Mouse (Mus musculus): ENCODE results near the gene Nkx2-4. TPM values are rescaled to one million over a fixed set of nuclear protein-coding genes. Genes with fewer than 3 reads are reported as not detected.
A peak's percentile ranks its signal among the peaks of the same experiment; 100 is the strongest.

Nkx2-4 gene
- polyA plus RNA-seq (2015; fragmentation: Nextera tagmentation; extraction: Ambion mirVana), result not detected in 2 replicates

DNA sequence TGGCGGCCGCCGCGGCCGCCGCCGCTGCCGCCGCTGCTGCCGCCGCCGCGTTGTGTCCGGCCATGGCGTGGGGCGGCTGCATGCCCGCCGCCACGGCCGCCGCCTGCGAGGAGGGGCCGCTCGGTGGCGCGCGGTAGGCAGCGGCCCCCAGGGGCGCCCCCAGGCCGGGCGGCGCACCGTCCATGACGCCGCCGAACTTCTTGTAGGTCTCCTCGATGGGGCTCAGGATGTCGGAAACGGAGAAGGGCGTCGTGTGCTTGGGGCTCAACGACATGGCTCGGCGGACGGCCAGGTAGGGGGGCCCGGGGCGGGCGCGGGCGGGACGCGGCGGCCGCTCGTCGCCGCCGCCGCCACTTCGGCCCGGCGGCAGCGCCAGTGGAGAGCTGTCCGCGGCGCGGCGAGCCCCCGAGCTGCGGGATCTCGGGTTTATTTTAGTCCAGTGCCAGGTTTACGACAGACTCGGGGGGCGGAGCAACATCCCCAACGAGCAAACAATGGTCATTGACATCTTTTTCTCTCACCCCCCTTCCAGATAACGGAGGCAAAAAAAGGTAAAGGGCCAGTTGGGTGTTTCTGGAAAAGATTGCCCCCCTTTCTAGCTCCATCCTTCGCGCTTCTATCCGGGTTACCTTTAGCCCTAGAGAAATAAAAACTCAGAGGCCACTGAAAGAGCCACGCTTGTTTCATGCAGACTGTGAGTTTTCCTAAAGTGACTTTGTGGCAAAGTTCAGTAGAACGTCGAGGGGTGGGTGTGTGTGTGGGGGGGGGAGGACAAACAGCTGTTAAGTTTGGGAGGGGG is at the start of gene Nkx2-4:
Gene Nkx2-4 (minus strand): TSS at position 374 of the 799 bp plus-strand sequence.
- peak within 1 kb of the TSS; percentile 55 for H3K4me2 ChIP-seq (ENCODE audit: low read depth, low read length)
- peaks cover 4% of the 10 kb centered on the region; the same call in 1 of the 2 replicates for H3K4me1 ChIP-seq (ENCODE audit: control insufficient read depth, low read depth, low read length)
- H3K27me3 ChIP-seq (ENCODE audit: control insufficient read depth, insufficient read depth, low read depth, low read length), result peaks cover 54% of the 10 kb centered on the region
- no peak for ATAC-seq (ENCODE audit: low read depth)
- H3K36me3 ChIP-seq (ENCODE audit: control insufficient read depth, insufficient read depth), result no peaks in the 10 kb centered on the region
- no peak within 1 kb of the TSS for H3K27ac ChIP-seq (ENCODE audit: low read length)
- H3K4me3 ChIP-seq (ENCODE audit: low read depth, low read length), result peak within 1 kb of the TSS; percentile 50
- WGBS (ENCODE audit: insufficient replicate concordance), result 2% methylated on average over 57 of the region's 82 CpGs
- H3K9ac ChIP-seq (ENCODE audit: low read depth, low read length), result no peak within 1 kb of the TSS
- H3K9me3 ChIP-seq (replicated peaks; ENCODE audit: control insufficient read depth, low read length), result no peaks in the 10 kb centered on the region

DNA sequence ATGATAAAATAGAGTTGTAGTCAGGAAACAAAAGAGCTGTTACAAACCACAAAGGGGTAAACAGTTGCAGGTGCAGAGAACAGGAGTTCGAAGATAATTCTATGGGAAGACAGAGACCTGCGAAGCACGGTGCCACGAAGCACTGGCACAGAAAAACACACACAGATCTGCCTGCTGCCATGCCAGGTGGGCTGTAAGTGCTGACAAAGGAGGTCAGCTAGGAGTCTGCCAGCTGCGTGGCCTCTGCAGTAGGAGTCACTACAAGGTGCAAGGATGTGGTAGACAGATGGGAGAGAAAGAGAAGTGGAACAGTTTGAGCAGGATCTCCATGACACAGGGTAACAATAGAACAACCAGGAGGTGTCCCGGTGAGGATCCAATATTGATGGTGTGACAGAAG is 42.1 kb upstream of the Nkx2-4 start:
- Histone ChIP-seq H3K27ac (ENCODE audit: low read length) (no peak overlapping the region), H3K27me3 (ENCODE audit: control insufficient read depth, insufficient read depth, low read depth, low read length) (no peaks in the 10 kb centered on the region), H3K4me1 (ENCODE audit: control insufficient read depth, low read depth, low read length) (no peaks in the 10 kb centered on the region), H3K4me2 (ENCODE audit: low read depth, low read length) (no peak overlapping the region), H3K4me3 (ENCODE audit: low read depth, low read length) (no peak overlapping the region), H3K36me3 (ENCODE audit: control insufficient read depth, insufficient read depth) (no peaks in the 10 kb centered on the region), H3K9ac (ENCODE audit: low read depth, low read length) (no peak overlapping the region), H3K9me3 (replicated peaks; ENCODE audit: control insufficient read depth, low read length) (no peaks in the 10 kb centered on the region)
- no peak for ATAC-seq (ENCODE audit: low read depth)
- WGBS (ENCODE audit: insufficient replicate concordance), result 59% methylated on average over 6 of the region's 6 CpGs

DNA sequence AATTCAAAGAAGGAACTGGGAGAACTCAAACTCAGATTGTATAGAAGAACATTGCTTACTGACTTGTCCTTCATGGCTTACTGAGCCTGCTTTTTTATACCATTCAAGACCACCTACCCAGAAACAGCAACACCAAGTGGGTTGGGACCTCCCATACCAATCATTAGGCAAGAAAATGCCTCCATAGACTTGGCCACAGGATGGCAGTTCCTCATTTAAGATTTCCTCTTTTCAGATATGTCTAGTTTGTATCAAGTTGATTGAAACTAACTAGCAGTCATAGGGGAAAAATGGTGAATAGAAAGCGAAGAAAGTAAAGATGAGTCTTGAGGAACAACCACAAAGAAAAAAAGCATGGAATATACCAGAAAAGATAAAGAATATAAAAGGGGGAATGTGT is 34.5 kb upstream of the Nkx2-4 start:
- Histone ChIP-seq H3K4me3 (ENCODE audit: low read depth, low read length) (no peak overlapping the region), H3K4me1 (ENCODE audit: control insufficient read depth, low read depth, low read length) (no peaks in the 10 kb centered on the region), H3K9me3 (replicated peaks; ENCODE audit: control insufficient read depth, low read length) (no peaks in the 10 kb centered on the region), H3K4me2 (ENCODE audit: low read depth, low read length) (no peak overlapping the region), H3K27ac (ENCODE audit: low read length) (no peak overlapping the region), H3K36me3 (ENCODE audit: control insufficient read depth, insufficient read depth) (no peaks in the 10 kb centered on the region), H3K27me3 (ENCODE audit: control insufficient read depth, insufficient read depth, low read depth, low read length) (no peaks in the 10 kb centered on the region), H3K9ac (ENCODE audit: low read depth, low read length) (no peak overlapping the region)
- ATAC-seq (ENCODE audit: low read depth), result no peak
- WGBS (ENCODE audit: insufficient replicate concordance), result 45% methylated on average over 1 of the region's 1 CpGs

DNA sequence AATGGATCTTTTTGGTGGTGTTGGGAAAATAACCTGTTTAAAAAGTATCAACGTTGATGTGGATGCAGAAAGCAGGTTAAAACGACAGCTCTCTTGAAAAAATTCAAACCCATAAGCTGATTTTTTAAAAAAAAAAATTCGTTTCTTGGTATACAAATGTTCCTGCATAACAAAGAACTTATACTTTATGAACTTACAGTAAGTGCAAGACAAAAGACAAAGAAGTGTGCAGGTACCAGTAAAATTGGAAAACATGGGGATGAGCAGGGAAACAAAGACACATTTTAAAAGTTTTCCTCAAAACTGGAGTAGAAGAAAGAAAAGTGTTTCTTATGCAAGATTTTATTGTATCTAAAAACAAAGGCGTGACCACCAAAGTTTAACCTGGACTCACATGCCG is 1.2 kb upstream of the Nkx2-4 start:
- no peak overlapping the region for H3K9ac ChIP-seq (ENCODE audit: low read depth, low read length)
- no peak overlapping the region for H3K27ac ChIP-seq (ENCODE audit: low read length)
- peaks cover 4% of the 10 kb centered on the region; the same call in 1 of the 2 replicates for H3K4me1 ChIP-seq (ENCODE audit: control insufficient read depth, low read depth, low read length)
- peaks cover 51% of the 10 kb centered on the region for H3K27me3 ChIP-seq (ENCODE audit: control insufficient read depth, insufficient read depth, low read depth, low read length)
- no peak overlapping the region for H3K4me2 ChIP-seq (ENCODE audit: low read depth, low read length)
- no peaks in the 10 kb centered on the region for H3K36me3 ChIP-seq (ENCODE audit: control insufficient read depth, insufficient read depth)
- no peak for ATAC-seq (ENCODE audit: low read depth)
- H3K9me3 ChIP-seq (replicated peaks; ENCODE audit: control insufficient read depth, low read length), result no peaks in the 10 kb centered on the region
- H3K4me3 ChIP-seq (ENCODE audit: low read depth, low read length), result no peak overlapping the region
- 15% methylated on average over 5 of the region's 5 CpGs for WGBS (ENCODE audit: insufficient replicate concordance)

DNA sequence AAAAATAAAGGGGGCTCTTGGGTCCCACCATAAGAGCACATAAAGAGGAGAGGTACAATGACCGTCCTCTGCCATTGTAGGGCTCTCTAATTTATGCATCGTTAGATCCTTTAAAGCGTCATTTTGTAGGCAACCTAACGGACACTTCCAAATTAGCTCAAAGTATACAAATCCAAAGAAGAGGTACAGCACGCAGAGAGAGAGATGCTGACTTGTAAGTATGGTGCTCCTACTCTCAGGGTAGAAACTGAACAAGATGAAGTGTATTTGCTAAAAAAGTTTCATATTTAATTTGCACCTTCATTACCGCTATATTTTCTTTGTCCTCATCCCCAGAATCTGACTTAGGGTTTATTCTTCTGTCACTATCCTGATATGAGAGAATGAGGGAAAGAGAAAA is 692 bp upstream of the Nkx2-4 start:
- no peak for ATAC-seq (ENCODE audit: low read depth)
- H3K36me3 ChIP-seq (ENCODE audit: control insufficient read depth, insufficient read depth), result no peaks in the 10 kb centered on the region
- H3K27ac ChIP-seq (ENCODE audit: low read length), result no peak overlapping the region
- H3K9me3 ChIP-seq (replicated peaks; ENCODE audit: control insufficient read depth, low read length), result no peaks in the 10 kb centered on the region
- 8% methylated on average over 6 of the region's 6 CpGs for WGBS (ENCODE audit: insufficient replicate concordance)
- no peak overlapping the region for H3K9ac ChIP-seq (ENCODE audit: low read depth, low read length)
- peaks cover 4% of the 10 kb centered on the region; the same call in 1 of the 2 replicates for H3K4me1 ChIP-seq (ENCODE audit: control insufficient read depth, low read depth, low read length)
- peaks cover 54% of the 10 kb centered on the region for H3K27me3 ChIP-seq (ENCODE audit: control insufficient read depth, insufficient read depth, low read depth, low read length)
- no peak overlapping the region for H3K4me3 ChIP-seq (ENCODE audit: low read depth, low read length)
- no peak overlapping the region for H3K4me2 ChIP-seq (ENCODE audit: low read depth, low read length)

DNA sequence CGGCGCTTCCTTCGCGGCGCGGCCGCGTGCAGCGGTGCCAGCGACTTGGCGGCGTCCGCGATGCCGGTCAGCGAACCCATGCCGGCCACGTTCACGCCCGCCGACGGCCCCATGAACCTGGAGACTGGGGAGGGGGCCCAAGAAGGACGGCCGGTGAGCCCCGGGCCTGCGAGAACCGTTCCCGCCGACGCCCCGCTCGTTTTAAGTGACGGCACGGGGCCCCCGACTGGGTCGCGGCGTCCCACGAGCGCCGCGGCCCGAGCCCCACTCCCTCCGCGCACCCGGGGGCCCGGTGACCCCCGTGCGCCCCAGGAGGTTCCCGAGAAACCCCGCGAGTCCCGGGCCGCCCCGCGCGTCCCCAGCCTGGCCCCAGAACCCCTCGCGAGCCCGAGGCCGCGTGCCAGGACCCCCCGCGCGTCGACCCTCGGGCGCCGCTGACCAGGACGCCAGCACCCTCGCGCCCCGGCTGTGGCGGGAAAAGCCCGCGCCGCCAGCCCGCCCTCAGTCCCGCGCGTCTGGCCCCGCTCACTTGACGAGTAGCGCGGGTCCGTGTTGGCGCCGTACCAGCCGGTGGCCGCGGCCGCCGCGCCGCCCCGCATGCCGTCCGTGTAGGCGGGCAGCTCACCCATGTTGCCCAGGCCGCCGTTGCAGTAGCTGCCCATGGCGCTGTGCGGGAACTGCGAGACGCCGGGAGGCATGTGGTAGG is 726 bp downstream of the Nkx2-4 start:
- WGBS (ENCODE audit: insufficient replicate concordance), result 1% methylated on average over 99 of the region's 106 CpGs
- H3K27ac ChIP-seq (ENCODE audit: low read length), result no peak overlapping the region
- H3K4me1 ChIP-seq (ENCODE audit: control insufficient read depth, low read depth, low read length), result peaks cover 4% of the 10 kb centered on the region; the same call in 1 of the 2 replicates
- H3K9me3 ChIP-seq (replicated peaks; ENCODE audit: control insufficient read depth, low read length), result no peaks in the 10 kb centered on the region
- no peaks in the 10 kb centered on the region for H3K36me3 ChIP-seq (ENCODE audit: control insufficient read depth, insufficient read depth)
- H3K4me3 ChIP-seq (ENCODE audit: low read depth, low read length), result peak overlapping the region; percentile 50
- no peak overlapping the region for H3K9ac ChIP-seq (ENCODE audit: low read depth, low read length)
- peaks cover 52% of the 10 kb centered on the region for H3K27me3 ChIP-seq (ENCODE audit: control insufficient read depth, insufficient read depth, low read depth, low read length)
- no peak for ATAC-seq (ENCODE audit: low read depth)
- H3K4me2 ChIP-seq (ENCODE audit: low read depth, low read length), result peak overlapping the region; percentile 55

DNA sequence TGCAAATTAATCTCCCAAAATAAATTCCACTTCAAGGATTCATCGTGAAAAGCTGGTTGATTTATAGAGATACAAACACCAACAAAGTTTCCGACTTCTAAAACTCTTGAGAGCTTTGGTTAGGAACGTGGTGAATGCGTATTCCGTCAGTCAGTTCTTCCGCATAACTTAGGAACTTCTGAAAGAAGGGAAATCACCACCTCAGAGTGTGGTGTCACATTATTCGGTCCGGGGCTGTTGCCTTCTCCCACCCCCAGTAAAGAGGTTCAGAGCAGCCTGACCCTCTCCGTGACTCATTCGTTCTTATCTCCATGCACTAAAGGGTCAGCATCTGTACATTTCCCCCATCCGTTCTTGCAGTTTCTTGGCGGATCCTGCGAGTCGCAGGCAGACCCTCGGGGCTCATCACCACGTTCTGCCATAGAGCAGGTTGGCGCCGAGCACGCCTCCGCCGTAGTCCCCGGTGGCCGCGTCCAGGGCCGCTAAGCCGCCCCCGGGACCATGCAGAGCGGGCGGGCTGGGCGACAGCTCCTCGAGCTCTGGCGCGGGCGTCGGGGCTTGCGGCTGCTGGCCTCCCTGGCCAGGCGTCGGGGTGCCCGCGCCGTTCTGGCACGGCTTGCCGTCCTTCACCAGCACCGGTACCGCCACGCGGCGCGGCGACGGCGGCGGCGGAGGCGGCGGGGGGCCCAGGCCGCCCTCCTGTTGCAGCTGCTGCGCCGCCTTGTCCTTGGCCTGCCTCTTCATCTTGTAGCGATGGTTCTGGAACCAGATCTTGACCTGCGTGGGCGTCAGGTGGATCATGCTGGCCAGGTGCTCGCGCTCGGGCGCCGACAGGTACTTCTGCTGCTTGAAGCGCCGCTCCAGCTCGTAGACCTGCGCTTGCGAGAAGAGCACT is 1.5 kb downstream of the Nkx2-4 start:
- WGBS (ENCODE audit: insufficient replicate concordance), result under 1% methylated on average over 70 of the region's 72 CpGs
- no peak overlapping the region for H3K27ac ChIP-seq (ENCODE audit: low read length)
- no peak overlapping the region for H3K9ac ChIP-seq (ENCODE audit: low read depth, low read length)
- H3K4me1 ChIP-seq (ENCODE audit: control insufficient read depth, low read depth, low read length), result peaks cover 4% of the 10 kb centered on the region; the same call in 1 of the 2 replicates
- peak overlapping the region; percentile 50 for H3K4me3 ChIP-seq (ENCODE audit: low read depth, low read length)
- ATAC-seq (ENCODE audit: low read depth), result no peak
- no peaks in the 10 kb centered on the region for H3K9me3 ChIP-seq (replicated peaks; ENCODE audit: control insufficient read depth, low read length)
- H3K36me3 ChIP-seq (ENCODE audit: control insufficient read depth, insufficient read depth), result no peaks in the 10 kb centered on the region
- H3K27me3 ChIP-seq (ENCODE audit: control insufficient read depth, insufficient read depth, low read depth, low read length), result peaks cover 52% of the 10 kb centered on the region
- H3K4me2 ChIP-seq (ENCODE audit: low read depth, low read length), result no peak overlapping the region

DNA sequence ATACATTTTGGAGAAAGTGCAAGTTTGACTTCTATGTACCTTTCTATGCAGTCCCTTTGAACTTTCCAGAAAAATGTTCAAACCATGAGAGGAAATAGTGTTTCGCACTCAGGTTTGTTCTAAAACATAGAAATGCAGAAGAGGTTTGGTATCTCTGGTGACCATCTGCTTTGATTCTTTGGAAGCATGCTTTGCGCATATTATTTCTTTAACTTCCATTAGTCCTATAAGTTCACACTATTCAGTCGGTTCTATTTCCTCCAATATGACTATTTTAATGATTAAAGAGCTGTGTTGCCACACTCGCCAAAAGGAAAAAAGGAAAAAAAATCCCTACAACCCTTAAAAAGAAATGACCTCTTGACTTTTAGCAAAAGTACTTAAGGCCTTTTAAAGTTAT is 2.9 kb downstream of the Nkx2-4 start:
- Histone ChIP-seq H3K27me3 (ENCODE audit: control insufficient read depth, insufficient read depth, low read depth, low read length) (peaks cover 47% of the 10 kb centered on the region), H3K4me1 (ENCODE audit: control insufficient read depth, low read depth, low read length) (peaks cover 4% of the 10 kb centered on the region; the same call in 1 of the 2 replicates), H3K4me3 (ENCODE audit: low read depth, low read length) (no peak overlapping the region), H3K36me3 (ENCODE audit: control insufficient read depth, insufficient read depth) (no peaks in the 10 kb centered on the region; the same call in 1 of the 2 replicates), H3K9me3 (replicated peaks; ENCODE audit: control insufficient read depth, low read length) (no peaks in the 10 kb centered on the region), H3K27ac (ENCODE audit: low read length) (no peak overlapping the region), H3K9ac (ENCODE audit: low read depth, low read length) (no peak overlapping the region), H3K4me2 (ENCODE audit: low read depth, low read length) (no peak overlapping the region)
- ATAC-seq (ENCODE audit: low read depth), result no peak
- WGBS (ENCODE audit: insufficient replicate concordance), result 47% methylated on average over 4 of the region's 4 CpGs

Measured in liver, embryonic 16.5 days (tissue).